Mouse (Mus musculus) bone marrow, adult 2 months (tissue): ENCODE results near the gene Tcl1.

Source experiments
- CTCF ChIP-seq: fragments of 200-500 bp; IDR thresholded peaks from 2 replicates; pipeline ENCODE4 v1.5.1; 2011; ENCODE audit warnings: low read length, control low read depth; ENCODE audit not compliant: control insufficient read depth, insufficient read depth
- POLR2A ChIP-seq: fragments of 200-500 bp; IDR thresholded peaks from 2 replicates; pipeline ENCODE4 v1.6.1; 2011; ENCODE audit warnings: low read depth, mild to moderate bottlenecking, control low read depth, low read length, borderline replicate concordance; ENCODE audit not compliant: control insufficient read depth

- TF ChIP-seq POLR2A (no peak), CTCF (no peak)
Observed at GRCm38 (mm10) chr12:105267076-105267475, 44.5 kb upstream of the Tcl1 start.
